Mouse (Mus musculus): Measurements from ENCODE around the gene Prn.

GRCm38 (mm10) chr2:131980866-131981265, 71.1 kb downstream of the Prn start:
- no peak for TF ChIP-seq POLR2A (IDR thresholded peaks at IDR 0.05; ENCODE audit: borderline replicate concordance, control insufficient read depth, low read depth, low read length)
- no peak for TF ChIP-seq CTCF (IDR thresholded peaks at IDR 0.05; ENCODE audit: control insufficient read depth, insufficient read depth, low read length)
